Mouse (Mus musculus): ENCODE measurements at regions not wholly inside any gene's neighbourhood (a gene's known extent, or its start where the extent isn't known, plus 50 kb on each side); places are given as distances from the start of the nearest gene placed in this dataset.

DNA sequence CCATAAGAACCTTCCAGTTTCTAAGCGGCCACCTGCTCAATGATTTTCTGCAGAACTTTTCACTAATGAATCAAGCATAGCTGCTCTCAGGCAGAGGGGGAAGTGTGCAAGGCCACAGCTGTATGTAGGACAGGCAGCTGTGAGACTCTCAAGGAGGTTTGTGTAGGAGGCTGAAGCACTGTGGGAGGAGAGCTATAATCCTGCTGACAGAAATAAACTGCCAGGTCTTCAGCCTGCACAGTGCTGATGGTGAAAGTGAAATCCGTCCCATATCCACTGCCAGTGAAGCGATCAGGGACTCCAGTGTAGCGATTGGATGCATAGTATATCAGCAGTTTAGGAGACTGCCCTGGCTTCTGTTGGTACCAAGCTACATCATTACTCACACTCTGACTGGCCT, 718.2 kb downstream of the Rpia start:
- no peak overlapping the region for H3K4me2 ChIP-seq (ENCODE audit: low read depth)
- no peak overlapping the region for H3K4me3 ChIP-seq
- no peaks in the 10 kb centered on the region for H3K36me3 ChIP-seq (ENCODE audit: control insufficient read depth, insufficient read depth)
- H3K79me2 ChIP-seq (ENCODE audit: control insufficient read depth, insufficient read depth), result no peaks in the 10 kb centered on the region
- no peak overlapping the region for H3ac ChIP-seq (ENCODE audit: control insufficient read depth, insufficient read length)
- H3K27me3 ChIP-seq (ENCODE audit: control insufficient read depth, insufficient read depth, insufficient read length), result no peaks in the 10 kb centered on the region
- TF ChIP-seq E2F4 (IDR thresholded peaks at IDR 0.05; ENCODE audit: insufficient read depth), result no peak
- no peak for TF ChIP-seq CEBPB (IDR thresholded peaks at IDR 0.05; ENCODE audit: insufficient read depth, poor library complexity, severe bottlenecking)
- no peak for TF ChIP-seq MYOD1 (IDR thresholded peaks at IDR 0.05; ENCODE audit: control insufficient read depth in 1 of 3, insufficient read length in 2 of 3, low read depth in 2 of 3)

DNA sequence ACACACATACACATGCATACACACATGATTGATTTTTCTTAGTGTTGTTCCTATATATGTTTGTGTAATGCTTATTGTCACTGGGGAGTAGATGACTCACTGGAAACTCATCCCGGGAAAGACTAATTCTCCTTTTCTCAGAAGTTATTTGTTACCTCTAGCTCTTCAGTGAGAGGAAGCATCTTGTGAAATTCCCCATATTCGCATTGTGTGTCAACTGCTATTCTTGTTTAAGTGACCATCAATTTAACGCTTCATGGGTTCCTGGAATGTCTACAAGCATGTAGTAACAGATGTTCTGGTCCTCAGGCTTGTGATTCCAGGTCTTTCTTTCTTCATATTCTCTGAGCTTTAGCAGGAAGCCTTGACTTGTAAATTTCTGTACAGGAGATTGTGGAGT, 720.0 kb downstream of the Rpia start:
- no peaks in the 10 kb centered on the region for H3K79me2 ChIP-seq (ENCODE audit: control insufficient read depth, insufficient read depth)
- no peak for TF ChIP-seq USF1 (IDR thresholded peaks at IDR 0.05; ENCODE audit: low read depth)
- no peak for TF ChIP-seq POLR2AphosphoS2 (IDR thresholded peaks at IDR 0.05; ENCODE audit: insufficient read length, low read depth)
- TF ChIP-seq MYOG (IDR thresholded peaks at IDR 0.05; ENCODE audit: control insufficient read depth in 1 of 3, insufficient read depth in 1 of 3, insufficient read length in 2 of 3, low read depth in 2 of 3), result no peak
- TF ChIP-seq SRF (IDR thresholded peaks at IDR 0.05; ENCODE audit: control insufficient read depth, insufficient read length, low read depth), result no peak
- no peak for TF ChIP-seq MAX (IDR thresholded peaks at IDR 0.05; ENCODE audit: low read depth)
- TF ChIP-seq E2F4 (IDR thresholded peaks at IDR 0.05; ENCODE audit: insufficient read depth), result no peak
- TF ChIP-seq TCF12 (IDR thresholded peaks at IDR 0.05; ENCODE audit: insufficient read depth, poor library complexity, severe bottlenecking), result no peak
- TF ChIP-seq POLR2A (IDR thresholded peaks at IDR 0.05; ENCODE audit: insufficient read length, low read depth), result no peak
- TF ChIP-seq MYOD1 (IDR thresholded peaks at IDR 0.05; ENCODE audit: control insufficient read depth in 1 of 3, insufficient read length in 2 of 3, low read depth in 2 of 3), result no peak
- TF ChIP-seq CEBPB (IDR thresholded peaks at IDR 0.05; ENCODE audit: insufficient read depth, poor library complexity, severe bottlenecking), result no peak
- no peak for TF ChIP-seq TCF3 (IDR thresholded peaks at IDR 0.05; ENCODE audit: insufficient read length, low read depth)
- TF ChIP-seq REST (IDR thresholded peaks at IDR 0.05; ENCODE audit: insufficient read depth, insufficient read length), result no peak
- no peak overlapping the region for H3K4me3 ChIP-seq
- no peaks in the 10 kb centered on the region for H3K27me3 ChIP-seq (ENCODE audit: control insufficient read depth, insufficient read depth, insufficient read length)
- H3K36me3 ChIP-seq (ENCODE audit: control insufficient read depth, insufficient read depth), result no peaks in the 10 kb centered on the region
- no peak overlapping the region for H3ac ChIP-seq (ENCODE audit: control insufficient read depth, insufficient read length)
- H3K4me2 ChIP-seq (ENCODE audit: low read depth), result no peak overlapping the region

DNA sequence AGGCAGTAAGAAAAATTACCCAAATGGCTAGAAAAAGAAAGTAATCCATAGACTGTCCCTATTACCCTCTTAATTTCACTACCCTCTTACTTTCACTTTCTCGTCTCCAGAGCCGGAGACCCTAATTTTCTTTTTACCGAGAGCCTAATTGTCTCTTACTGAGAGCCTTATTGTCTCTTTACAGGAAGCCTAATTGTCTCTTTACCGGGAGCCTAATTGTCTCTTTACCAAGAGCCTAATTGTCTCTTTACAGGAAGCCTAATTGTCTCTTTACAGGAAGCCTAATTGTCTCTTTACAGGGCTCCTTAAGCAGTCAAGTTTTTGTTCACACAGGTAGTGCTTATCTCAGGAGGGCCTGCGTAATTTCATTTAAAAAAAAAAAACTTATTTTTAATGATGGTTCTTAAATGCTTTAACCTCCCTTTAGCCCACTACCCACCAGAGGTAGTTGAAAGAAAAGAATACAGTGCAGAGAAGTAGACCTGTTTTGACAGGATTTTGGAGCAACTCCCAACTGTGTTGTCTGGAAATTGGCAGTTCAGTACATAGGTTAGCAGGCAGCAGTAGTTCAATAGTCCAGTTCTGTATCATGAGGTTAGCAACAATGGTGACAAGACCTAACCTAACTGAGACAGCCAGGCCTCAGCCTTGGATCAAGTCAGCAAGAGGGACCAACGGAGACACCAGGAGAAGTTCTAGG, 724.2 kb downstream of the Rpia start:
- TF ChIP-seq POLR2AphosphoS2 (IDR thresholded peaks at IDR 0.05; ENCODE audit: insufficient read length, low read depth) (no peak), TCF3 (IDR thresholded peaks at IDR 0.05; ENCODE audit: insufficient read length, low read depth) (no peak), REST (IDR thresholded peaks at IDR 0.05; ENCODE audit: insufficient read depth, insufficient read length) (no peak), POLR2A (IDR thresholded peaks at IDR 0.05; ENCODE audit: insufficient read length, low read depth) (no peak), TCF12 (IDR thresholded peaks at IDR 0.05; ENCODE audit: insufficient read depth, poor library complexity, severe bottlenecking) (no peak), MYOD1 (IDR thresholded peaks at IDR 0.05; ENCODE audit: control insufficient read depth in 1 of 3, insufficient read length in 2 of 3, low read depth in 2 of 3) (no peak), USF1 (IDR thresholded peaks at IDR 0.05; ENCODE audit: low read depth) (no peak)
- Histone ChIP-seq H3K79me2 (ENCODE audit: control insufficient read depth, insufficient read depth) (no peaks in the 10 kb centered on the region), H3K36me3 (ENCODE audit: control insufficient read depth, insufficient read depth) (no peaks in the 10 kb centered on the region), H3K4me3 (no peak overlapping the region), H3K27me3 (ENCODE audit: control insufficient read depth, insufficient read depth, insufficient read length) (no peaks in the 10 kb centered on the region), H3K4me2 (ENCODE audit: low read depth) (peak overlapping the region; percentile 38), H3ac (ENCODE audit: control insufficient read depth, insufficient read length) (no peak overlapping the region)

DNA sequence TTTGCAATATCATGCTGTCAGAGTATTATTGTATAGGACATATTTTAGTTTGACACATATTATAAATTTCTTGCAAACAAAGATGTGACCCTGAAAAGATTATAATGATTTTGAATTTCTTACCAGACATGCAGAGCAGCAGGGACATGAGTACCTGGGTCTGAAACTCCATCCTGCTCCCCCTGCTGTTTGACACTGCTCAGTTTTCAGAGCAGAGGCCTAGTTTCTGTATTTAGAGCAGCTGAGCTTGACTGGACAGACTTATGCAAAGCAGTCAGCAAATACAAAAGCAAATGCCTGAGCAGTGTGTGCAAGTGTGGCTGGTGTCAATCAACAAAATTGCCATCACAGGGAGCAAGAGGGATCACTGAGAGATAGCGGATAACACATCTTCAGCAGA, 733.0 kb downstream of the Rpia start:
- Histone ChIP-seq H3K27me3 (ENCODE audit: control insufficient read depth, insufficient read depth, insufficient read length) (no peaks in the 10 kb centered on the region), H3ac (ENCODE audit: control insufficient read depth, insufficient read length) (no peak overlapping the region), H3K79me2 (ENCODE audit: control insufficient read depth, insufficient read depth) (no peaks in the 10 kb centered on the region), H3K4me2 (ENCODE audit: low read depth) (no peak overlapping the region), H3K4me3 (no peak overlapping the region), H3K36me3 (ENCODE audit: control insufficient read depth, insufficient read depth) (no peaks in the 10 kb centered on the region)
- TF ChIP-seq TCF12 (IDR thresholded peaks at IDR 0.05; ENCODE audit: insufficient read depth, poor library complexity, severe bottlenecking) (no peak), USF1 (IDR thresholded peaks at IDR 0.05; ENCODE audit: low read depth) (no peak), POLR2A (IDR thresholded peaks at IDR 0.05; ENCODE audit: insufficient read length, low read depth) (no peak), POLR2AphosphoS2 (IDR thresholded peaks at IDR 0.05; ENCODE audit: insufficient read length, low read depth) (no peak)

DNA sequence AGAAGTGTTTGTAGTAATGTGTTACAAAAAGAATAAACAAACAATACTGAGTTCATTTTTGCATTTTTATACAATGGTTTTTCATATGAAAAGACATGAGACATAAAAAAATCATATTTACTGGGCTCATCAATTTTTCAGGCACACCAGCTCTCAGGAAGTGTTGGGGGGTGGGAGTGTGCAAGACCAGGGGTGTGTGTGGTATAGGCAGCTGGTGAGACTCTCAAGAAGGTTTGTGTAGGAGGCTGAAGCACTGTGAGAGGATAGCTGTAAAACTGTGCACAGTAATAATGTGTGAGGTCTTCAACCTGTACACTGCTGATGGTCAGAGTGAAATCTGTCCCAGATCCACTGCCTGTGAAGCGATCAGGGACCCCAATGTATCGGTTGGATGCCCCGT, 733.7 kb downstream of the Rpia start:
- H3K36me3 ChIP-seq (ENCODE audit: control insufficient read depth, insufficient read depth), result no peaks in the 10 kb centered on the region
- no peak overlapping the region for H3ac ChIP-seq (ENCODE audit: control insufficient read depth, insufficient read length)
- H3K4me3 ChIP-seq, result no peak overlapping the region
- TF ChIP-seq MYOD1 (IDR thresholded peaks at IDR 0.05; ENCODE audit: control insufficient read depth in 1 of 3, insufficient read length in 2 of 3, low read depth in 2 of 3), result no peak
- TF ChIP-seq MYOG (IDR thresholded peaks at IDR 0.05; ENCODE audit: control insufficient read depth in 1 of 3, insufficient read depth in 1 of 3, insufficient read length in 2 of 3, low read depth in 2 of 3), result no peak
- no peak for TF ChIP-seq POLR2A (IDR thresholded peaks at IDR 0.05; ENCODE audit: insufficient read length, low read depth)
- no peak for TF ChIP-seq TCF12 (IDR thresholded peaks at IDR 0.05; ENCODE audit: insufficient read depth, poor library complexity, severe bottlenecking)
- TF ChIP-seq TCF3 (IDR thresholded peaks at IDR 0.05; ENCODE audit: insufficient read length, low read depth), result no peak
- TF ChIP-seq POLR2AphosphoS2 (IDR thresholded peaks at IDR 0.05; ENCODE audit: insufficient read length, low read depth), result no peak
- TF ChIP-seq REST (IDR thresholded peaks at IDR 0.05; ENCODE audit: insufficient read depth, insufficient read length), result no peak
- TF ChIP-seq SRF (IDR thresholded peaks at IDR 0.05; ENCODE audit: control insufficient read depth, insufficient read length, low read depth), result no peak
- TF ChIP-seq E2F4 (IDR thresholded peaks at IDR 0.05; ENCODE audit: insufficient read depth), result no peak
- H3K27me3 ChIP-seq (ENCODE audit: control insufficient read depth, insufficient read depth, insufficient read length), result no peaks in the 10 kb centered on the region
- no peak overlapping the region for H3K4me2 ChIP-seq (ENCODE audit: low read depth)
- no peaks in the 10 kb centered on the region for H3K79me2 ChIP-seq (ENCODE audit: control insufficient read depth, insufficient read depth)

All from myocyte (in vitro differentiated cells).